Mouse (Mus musculus) lung, postnatal 0 days (tissue): ENCODE measurements at regions not wholly inside any gene's neighbourhood (a gene's known extent, or its start where the extent isn't known, plus 50 kb on each side); places are given as distances from the start of the nearest gene placed in this dataset.

ENCODE experiments used
- CTCF ChIP-seq: IDR thresholded peaks from 2 replicates; pipeline ENCODE4 v1.5.1; 2016; ENCODE audit warnings: antibody characterized with exemption, mild to moderate bottlenecking
- EP300 ChIP-seq: IDR thresholded peaks from 2 replicates; pipeline ENCODE4 v1.6.1; 2016; ENCODE audit warnings: antibody characterized with exemption, mild to moderate bottlenecking, control low read depth

- TF ChIP-seq CTCF (no peak), EP300 (no peak)
These were observed 139.0 kb upstream of the Gm3448 start for GRCm38 (mm10) chr17:15180223-15180860.
